Mouse (Mus musculus): ENCODE measurements at regions not wholly inside any gene's neighbourhood (a gene's known extent, or its start where the extent isn't known, plus 50 kb on each side); places are given as distances from the start of the nearest gene placed in this dataset.
A peak's percentile ranks its signal among the peaks of the same experiment; 100 is the strongest.

GRCm38 (mm10) chr9:115387471-115388360 is 77.5 kb upstream of the Stt3b start:
- ATAC-seq (ENCODE audit: low read depth): no peak

GRCm38 (mm10) chr9:115388361-115388759 is 78.1 kb upstream of the Stt3b start:
- no peak overlapping the region for H3K4me2 ChIP-seq (ENCODE audit: low read depth, low read length)
- H3K27me3 ChIP-seq (ENCODE audit: control insufficient read depth, insufficient read depth, low read depth, low read length): no peaks in the 10 kb centered on the region
- no peak for ATAC-seq (ENCODE audit: low read depth)
- H3K36me3 ChIP-seq (ENCODE audit: control insufficient read depth, insufficient read depth): no peaks in the 10 kb centered on the region
- no peaks in the 10 kb centered on the region for H3K9me3 ChIP-seq (replicated peaks; ENCODE audit: control insufficient read depth, low read length)
- no peak overlapping the region for H3K4me3 ChIP-seq (ENCODE audit: low read depth, low read length)
- H3K27ac ChIP-seq (ENCODE audit: low read length): no peak overlapping the region
- H3K9ac ChIP-seq (ENCODE audit: low read depth, low read length): no peak overlapping the region
- 70% methylated on average over 11 of the region's 11 CpGs for WGBS (ENCODE audit: insufficient replicate concordance)
- peaks cover 4% of the 10 kb centered on the region for H3K4me1 ChIP-seq (ENCODE audit: control insufficient read depth, low read depth, low read length)

More at GRCm38 (mm10) chr9:115387471-115388360, 77.5 kb upstream of the Stt3b start:
- Histone ChIP-seq H3K4me3 (ENCODE audit: low read depth, low read length) (no peak overlapping the region), H3K4me2 (ENCODE audit: low read depth, low read length) (no peak overlapping the region), H3K27ac (ENCODE audit: low read length) (no peak overlapping the region), H3K9me3 (replicated peaks; ENCODE audit: control insufficient read depth, low read length) (no peaks in the 10 kb centered on the region), H3K9ac (ENCODE audit: low read depth, low read length) (no peak overlapping the region), H3K36me3 (ENCODE audit: control insufficient read depth, insufficient read depth) (no peaks in the 10 kb centered on the region), H3K4me1 (ENCODE audit: control insufficient read depth, low read depth, low read length) (peaks cover 4% of the 10 kb centered on the region), H3K27me3 (ENCODE audit: control insufficient read depth, insufficient read depth, low read depth, low read length) (no peaks in the 10 kb centered on the region)
- WGBS (ENCODE audit: insufficient replicate concordance): 46% methylated on average over 26 of the region's 26 CpGs

- 60% methylated on average over 2 of the region's 2 CpGs for WGBS (ENCODE audit: insufficient replicate concordance)
- no peak for ATAC-seq (ENCODE audit: low read depth)
Observed at GRCm38 (mm10) chr9:115389082-115389481, 78.9 kb upstream of the Stt3b start.

GRCm38 (mm10) chr9:115390880-115391281 is 80.7 kb upstream of the Stt3b start:
- no peak; the same call in 1 of the 2 replicates for ATAC-seq (ENCODE audit: low read depth)
- Histone ChIP-seq H3K4me2 (ENCODE audit: low read depth, low read length) (peak overlapping the region; percentile 22; the same call in 1 of the 2 replicates), H3K27me3 (ENCODE audit: control insufficient read depth, insufficient read depth, low read depth, low read length) (no peaks in the 10 kb centered on the region), H3K9me3 (replicated peaks; ENCODE audit: control insufficient read depth, low read length) (no peaks in the 10 kb centered on the region), H3K4me3 (ENCODE audit: low read depth, low read length) (no peak overlapping the region), H3K27ac (ENCODE audit: low read length) (no peak overlapping the region), H3K4me1 (ENCODE audit: control insufficient read depth, low read depth, low read length) (peaks cover 4% of the 10 kb centered on the region), H3K36me3 (ENCODE audit: control insufficient read depth, insufficient read depth) (no peaks in the 10 kb centered on the region), H3K9ac (ENCODE audit: low read depth, low read length) (no peak overlapping the region)
- 4% methylated on average over 11 of the region's 11 CpGs for WGBS (ENCODE audit: insufficient replicate concordance)

More at GRCm38 (mm10) chr9:115389082-115389481, 78.9 kb upstream of the Stt3b start:
- Histone ChIP-seq H3K9me3 (replicated peaks; ENCODE audit: control insufficient read depth, low read length) (no peaks in the 10 kb centered on the region), H3K27me3 (ENCODE audit: control insufficient read depth, insufficient read depth, low read depth, low read length) (no peaks in the 10 kb centered on the region), H3K9ac (ENCODE audit: low read depth, low read length) (no peak overlapping the region), H3K36me3 (ENCODE audit: control insufficient read depth, insufficient read depth) (no peaks in the 10 kb centered on the region), H3K4me2 (ENCODE audit: low read depth, low read length) (no peak overlapping the region), H3K27ac (ENCODE audit: low read length) (no peak overlapping the region), H3K4me3 (ENCODE audit: low read depth, low read length) (no peak overlapping the region), H3K4me1 (ENCODE audit: control insufficient read depth, low read depth, low read length) (peaks cover 4% of the 10 kb centered on the region)

DNA sequence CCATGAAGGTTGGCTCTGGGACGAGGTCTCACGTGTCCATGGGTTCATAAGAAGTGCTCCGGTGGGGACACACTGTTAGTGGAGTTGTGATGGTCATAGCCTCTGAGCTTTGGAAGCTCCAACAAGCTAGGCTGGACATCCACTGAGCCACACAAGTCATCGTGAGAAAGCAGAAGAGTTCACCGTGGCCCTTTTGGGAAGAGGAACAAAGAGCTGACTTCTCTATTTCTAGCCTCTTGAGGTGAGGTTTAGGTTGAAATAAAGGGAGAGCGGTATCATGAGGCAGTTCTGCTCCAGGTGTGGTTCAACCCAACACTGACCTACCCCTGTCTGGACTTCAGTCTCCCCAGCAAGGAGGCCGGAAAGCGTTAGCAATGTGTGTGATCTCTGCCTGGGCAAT is 85.3 kb upstream of the Stt3b start:
- Histone ChIP-seq H3K4me1 (ENCODE audit: control insufficient read depth, low read depth, low read length) (peaks cover 4% of the 10 kb centered on the region), H3K9me3 (replicated peaks; ENCODE audit: control insufficient read depth, low read length) (0 out of 2 replicates have a peak, but pooled peaks cover 3% of the 10 kb centered on the region), H3K4me2 (ENCODE audit: low read depth, low read length) (no peak overlapping the region), H3K9ac (ENCODE audit: low read depth, low read length) (no peak overlapping the region), H3K27ac (ENCODE audit: low read length) (no peak overlapping the region), H3K36me3 (ENCODE audit: control insufficient read depth, insufficient read depth) (no peaks in the 10 kb centered on the region), H3K27me3 (ENCODE audit: control insufficient read depth, insufficient read depth, low read depth, low read length) (no peaks in the 10 kb centered on the region), H3K4me3 (ENCODE audit: low read depth, low read length) (no peak overlapping the region)
- 56% methylated on average over 8 of the region's 8 CpGs for WGBS (ENCODE audit: insufficient replicate concordance)
- ATAC-seq (ENCODE audit: low read depth): no peak

GRCm38 (mm10) chr9:115400461-115400860 is 90.2 kb upstream of the Stt3b start:
- no peak overlapping the region for H3K9ac ChIP-seq (ENCODE audit: low read depth, low read length)
- H3K27me3 ChIP-seq (ENCODE audit: control insufficient read depth, insufficient read depth, low read depth, low read length): no peaks in the 10 kb centered on the region
- H3K27ac ChIP-seq (ENCODE audit: low read length): no peak overlapping the region
- H3K4me3 ChIP-seq (ENCODE audit: low read depth, low read length): no peak overlapping the region
- 65% methylated on average over 6 of the region's 6 CpGs for WGBS (ENCODE audit: insufficient replicate concordance)
- no peak for ATAC-seq (ENCODE audit: low read depth)
- no peaks in the 10 kb centered on the region for H3K36me3 ChIP-seq (ENCODE audit: control insufficient read depth, insufficient read depth)
- H3K9me3 ChIP-seq (replicated peaks; ENCODE audit: control insufficient read depth, low read length): 0 out of 2 replicates have a peak, but pooled peaks cover 3% of the 10 kb centered on the region
- H3K4me2 ChIP-seq (ENCODE audit: low read depth, low read length): no peak overlapping the region
- peaks cover 4% of the 10 kb centered on the region for H3K4me1 ChIP-seq (ENCODE audit: control insufficient read depth, low read depth, low read length)

DNA sequence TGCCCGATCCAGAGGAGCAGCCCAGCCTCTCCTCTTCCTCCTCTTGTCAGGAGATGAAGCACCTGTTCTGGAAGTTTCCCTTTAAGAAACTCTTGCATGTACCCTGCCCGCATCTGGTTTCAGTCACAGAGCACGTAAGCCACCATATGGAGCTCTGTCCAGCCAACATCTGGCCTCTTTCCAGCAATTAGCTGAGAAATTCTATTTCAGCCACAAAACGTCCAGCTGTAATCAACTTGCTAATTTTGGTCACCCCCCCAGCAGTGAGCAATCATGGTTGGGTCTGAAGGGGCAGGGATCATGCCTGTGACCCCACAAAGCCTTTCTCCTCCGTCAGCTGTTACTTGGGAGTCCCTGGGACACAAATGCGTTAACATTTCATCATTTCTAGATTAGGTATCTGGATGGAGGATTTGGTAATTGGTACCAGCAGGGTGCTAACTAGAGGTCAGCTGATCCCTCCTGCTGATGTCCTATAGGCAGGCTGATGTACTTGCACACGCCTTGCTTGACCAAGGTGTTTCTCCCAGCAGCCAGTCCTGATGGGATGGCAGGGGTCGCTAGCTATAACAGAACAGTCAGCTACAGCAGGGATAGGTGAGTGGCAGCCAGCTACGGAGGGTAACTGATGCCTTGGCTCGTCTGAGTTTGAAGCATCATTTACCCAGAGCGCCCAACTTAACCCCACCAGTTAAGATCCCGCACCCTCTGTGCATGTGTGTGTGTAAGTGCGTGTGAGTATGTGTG is 91.4 kb upstream of the Stt3b start:
- H3K4me1 ChIP-seq (ENCODE audit: control insufficient read depth, low read depth, low read length): peaks cover 4% of the 10 kb centered on the region
- H3K27me3 ChIP-seq (ENCODE audit: control insufficient read depth, insufficient read depth, low read depth, low read length): no peaks in the 10 kb centered on the region
- no peak for ATAC-seq (ENCODE audit: low read depth)
- H3K9me3 ChIP-seq (replicated peaks; ENCODE audit: control insufficient read depth, low read length): 0 out of 2 replicates have a peak, but pooled peaks cover 3% of the 10 kb centered on the region
- 68% methylated on average over 13 of the region's 13 CpGs for WGBS (ENCODE audit: insufficient replicate concordance)
- no peak overlapping the region for H3K4me2 ChIP-seq (ENCODE audit: low read depth, low read length)
- H3K4me3 ChIP-seq (ENCODE audit: low read depth, low read length): no peak overlapping the region
- H3K9ac ChIP-seq (ENCODE audit: low read depth, low read length): no peak overlapping the region
- no peaks in the 10 kb centered on the region for H3K36me3 ChIP-seq (ENCODE audit: control insufficient read depth, insufficient read depth)
- no peak overlapping the region for H3K27ac ChIP-seq (ENCODE audit: low read length)

GRCm38 (mm10) chr9:115402661-115403060 is 92.4 kb upstream of the Stt3b start:
- Histone ChIP-seq H3K4me3 (ENCODE audit: low read depth, low read length) (no peak overlapping the region), H3K27ac (ENCODE audit: low read length) (peak overlapping the region; percentile 55), H3K4me1 (ENCODE audit: control insufficient read depth, low read depth, low read length) (peaks cover 4% of the 10 kb centered on the region), H3K9ac (ENCODE audit: low read depth, low read length) (no peak overlapping the region), H3K27me3 (ENCODE audit: control insufficient read depth, insufficient read depth, low read depth, low read length) (no peaks in the 10 kb centered on the region), H3K9me3 (replicated peaks; ENCODE audit: control insufficient read depth, low read length) (0 out of 2 replicates have a peak, but pooled peaks cover 3% of the 10 kb centered on the region), H3K4me2 (ENCODE audit: low read depth, low read length) (no peak overlapping the region), H3K36me3 (ENCODE audit: control insufficient read depth, insufficient read depth) (no peaks in the 10 kb centered on the region)
- no peak for ATAC-seq (ENCODE audit: low read depth)
- 58% methylated on average over 6 of the region's 6 CpGs for WGBS (ENCODE audit: insufficient replicate concordance)

All from liver, embryonic 16.5 days (tissue).